Mouse (Mus musculus): Measurements from ENCODE around the gene Cilp. TPM values are rescaled to one million over a fixed set of nuclear protein-coding genes. Genes with fewer than 3 reads are reported as not detected.

Gene Cilp
- polyA plus RNA-seq, 1 experiment from 2014 or later: 0.24 TPM

Other genes starting within 250 kb of the Cilp start
- 188 and 192 TPM in 2 replicates for gene Hacd3, start 243.5 kb upstream of the Cilp start, polyA plus RNA-seq (2015; fragmentation: Nextera tagmentation; extraction: Ambion mirVana)
- 40.4 and 45.5 TPM in 2 replicates for gene Dpp8, start 232.8 kb upstream of the Cilp start, polyA plus RNA-seq (2015; fragmentation: Nextera tagmentation; extraction: Ambion mirVana)
- gene Igdcc4, start 163.7 kb upstream of the Cilp start, polyA plus RNA-seq (2015; fragmentation: Nextera tagmentation; extraction: Ambion mirVana): 11.0 and 12.6 TPM in 2 replicates
- gene Igdcc3, start 124.0 kb upstream of the Cilp start, polyA plus RNA-seq (2015; fragmentation: Nextera tagmentation; extraction: Ambion mirVana): 23.5 and 25.2 TPM in 2 replicates
- 4.8 and 5.6 TPM in 2 replicates for gene Parp16, start 69.8 kb upstream of the Cilp start, polyA plus RNA-seq (2015; fragmentation: Nextera tagmentation; extraction: Ambion mirVana)
- gene Clpx, start 29.1 kb downstream of the Cilp start, polyA plus RNA-seq (2015; fragmentation: Nextera tagmentation; extraction: Ambion mirVana): 42.5 and 44.1 TPM in 2 replicates
- gene Pdcd7, start 80.9 kb downstream of the Cilp start, polyA plus RNA-seq (2015; fragmentation: Nextera tagmentation; extraction: Ambion mirVana): 7.5 and 7.6 TPM in 2 replicates
- 1.2 and 2.2 TPM in 2 replicates for gene Ubap1l, start 95.9 kb downstream of the Cilp start, polyA plus RNA-seq (2015; fragmentation: Nextera tagmentation; extraction: Ambion mirVana)
- 0.39 and 0.44 TPM in 2 replicates for gene Kbtbd13, start 126.5 kb downstream of the Cilp start, polyA plus RNA-seq (2015; fragmentation: Nextera tagmentation; extraction: Ambion mirVana)
- gene Rasl12, start 133.3 kb downstream of the Cilp start, polyA plus RNA-seq (2015; fragmentation: Nextera tagmentation; extraction: Ambion mirVana): 6.2 TPM in 2 replicates
- gene Slc51b, start 157.8 kb downstream of the Cilp start, polyA plus RNA-seq (2015; fragmentation: Nextera tagmentation; extraction: Ambion mirVana): not detected in 2 replicates
- gene Mtfmt, start 170.6 kb downstream of the Cilp start, polyA plus RNA-seq (2015; fragmentation: Nextera tagmentation; extraction: Ambion mirVana): 23.4 and 24.6 TPM in 2 replicates
- gene Spg21, start 195.8 kb downstream of the Cilp start, polyA plus RNA-seq (2015; fragmentation: Nextera tagmentation; extraction: Ambion mirVana): 138 and 140 TPM in 2 replicates

Measured in midbrain, embryonic 13.5 days (tissue).